Mouse (Mus musculus) embryonic facial prominence, embryonic 13.5 days (tissue): Measurements from ENCODE around the gene Kiz. TPM values are rescaled to one million over a fixed set of nuclear protein-coding genes. Genes with fewer than 3 reads are reported as not detected.

Experiments
- polyA plus RNA-seq: library from polyadenylated mRNA; unstranded; fragments of >200 nt; fragmentation: Nextera tagmentation; extraction: Ambion mirVana; gene quantifications from 2 replicates; pipeline ENCODE4 v1.2.1, GENCODE M21; 2015

Kiz gene
- polyA plus RNA-seq, 1 experiment from 2014 or later = 31.2 TPM

Other genes starting within 250 kb of the Kiz start
- gene Xrn2, start 157.1 kb downstream of the Kiz start, polyA plus RNA-seq = 79.4 and 82.3 TPM in 2 replicates
- not detected in 2 replicates for gene Nkx2-4, start 229.6 kb downstream of the Kiz start, polyA plus RNA-seq